Mouse (Mus musculus) cortical plate, adult 2 months (tissue): ENCODE data around the gene Isx.

Experiments used
- CTCF ChIP-seq: fragments of 200-500 bp; IDR thresholded peaks from 2 replicates; pipeline ENCODE4 v1.5.1; 2011; ENCODE audit warnings: mild to moderate bottlenecking, control low read depth, low read length; ENCODE audit not compliant: insufficient read depth; ENCODE audit errors: extremely low read depth
- POLR2A ChIP-seq: fragments of 200-500 bp; IDR thresholded peaks from 2 replicates; pipeline ENCODE4 v1.6.1; 2011; ENCODE audit warnings: mild to moderate bottlenecking, low read length, control low read depth; ENCODE audit not compliant: insufficient read depth; ENCODE audit errors: extremely low read depth

DNA sequence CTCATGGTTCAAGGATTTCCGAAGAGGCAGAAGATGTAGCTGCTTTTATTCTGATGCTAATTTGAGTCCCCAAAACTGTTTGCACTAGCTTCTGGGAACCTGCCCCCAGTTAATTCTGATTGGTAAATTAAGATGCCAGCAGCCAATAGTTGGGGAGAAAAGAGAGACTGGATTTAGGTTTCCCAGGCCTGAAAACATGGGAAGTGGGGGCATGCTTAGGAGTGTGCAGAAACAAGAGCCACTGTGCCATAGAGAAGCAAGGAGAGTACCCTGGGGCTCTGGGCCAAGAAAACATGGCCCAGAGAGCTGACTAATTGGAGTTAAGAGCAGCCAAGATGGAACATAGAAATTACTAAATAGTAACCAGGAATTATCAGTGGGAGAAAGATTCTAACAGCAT is 33.4 kb downstream of the Isx start:
- TF ChIP-seq POLR2A, result no peak
- no peak for TF ChIP-seq CTCF
